Mouse (Mus musculus) left cerebral cortex, postnatal 14 days (tissue): ENCODE measurements around the gene Nynrin. TPM values are rescaled to one million over a fixed set of nuclear protein-coding genes. Genes with fewer than 3 reads are reported as not detected.

Experiments used
- DNase-seq, 2 experiments: peaks; one replicate each; pipeline ENCODE4 v3.0.0; 2021 to 2022; ENCODE audit warnings: low spot score in 2 of 2, mixed read lengths in 1 of 2
- intact Hi-C: fragments of 180-260 bp; cut with DNase I; formaldehyde crosslinking; loops from one replicate; pipeline ENCODE4 v1.15.1; 2025
- total RNA-seq, 2 experiments: library from RNA; stranded (reverse); gene quantifications; 2 replicates each; pipeline ENCODE4 v1.2.3; 2021

Gene Nynrin
- total RNA-seq, 2 experiments from 2014 or later, result 8.8 to 9.7 TPM

GRCm38 (mm10) chr14:55834808-55835533 lies 18.8 kb upstream of the Nynrin start:
- intact Hi-C loops, result no loop called here
- no peak for DNase-seq

GRCm38 (mm10) chr14:55838312-55838711 lies 15.5 kb upstream of the Nynrin start:
- no peak for DNase-seq
- intact Hi-C loops, result no loop called here

- DNase-seq, result no peak
- intact Hi-C loops, result no loop called here
These were observed 15.1 kb upstream of the Nynrin start for GRCm38 (mm10) chr14:55838740-55839139.

GRCm38 (mm10) chr14:55840853-55841366 lies 12.9 kb upstream of the Nynrin start:
- intact Hi-C loops, result no loop called here
- DNase-seq, result no peak

- intact Hi-C loops, result no loop called here
- no peak for DNase-seq
These were observed 11.0 kb upstream of the Nynrin start for GRCm38 (mm10) chr14:55842794-55843193.

GRCm38 (mm10) chr14:55845506-55846294 lies 8.1 kb upstream of the Nynrin start:
- intact Hi-C loops, result no loop called here
- no peak for DNase-seq

GRCm38 (mm10) chr14:55850885-55851284 lies 2.9 kb upstream of the Nynrin start:
- intact Hi-C loops, result no loop called here
- no peak for DNase-seq

GRCm38 (mm10) chr14:55852646-55853551 lies 911 bp upstream of the Nynrin start:
- DNase-seq, result peak; percentile 30
- intact Hi-C loops, result no loop called here

- no peak for DNase-seq
- intact Hi-C loops, result no loop called here
These were observed 743 bp downstream of the Nynrin start for GRCm38 (mm10) chr14:55854406-55855100.

GRCm38 (mm10) chr14:55855101-55855561 lies 1.3 kb downstream of the Nynrin start:
- intact Hi-C loops, result no loop called here
- no peak for DNase-seq

GRCm38 (mm10) chr14:55857588-55857987 lies 3.8 kb downstream of the Nynrin start:
- no peak for DNase-seq
- intact Hi-C loops, result no loop called here

GRCm38 (mm10) chr14:55862186-55862585 lies 8.4 kb downstream of the Nynrin start:
- DNase-seq, result no peak
- intact Hi-C loops, result loop anchor here (5.0 kb wide), 1 partner anchor 40 kb away; the partner anchor contains the start of gene Nfatc4

GRCm38 (mm10) chr14:55862970-55863369 lies 9.2 kb downstream of the Nynrin start:
- DNase-seq, result no peak

GRCm38 (mm10) chr14:55863773-55864172 lies 10.0 kb downstream of the Nynrin start:
- DNase-seq, result peak; percentile 36 to 72
- intact Hi-C loops, result loop anchor here (5.0 kb wide), 1 partner anchor 41 kb away; the partner anchor contains the start of gene Nfatc4

More at GRCm38 (mm10) chr14:55862970-55863369, 9.2 kb downstream of the Nynrin start:
- intact Hi-C loops, result loop anchor here (5.0 kb wide), 1 partner anchor 41 kb away; the partner anchor contains the start of gene Nfatc4

GRCm38 (mm10) chr14:55866962-55867361 lies 13.2 kb downstream of the Nynrin start:
- peak; percentile 52 to 64 for DNase-seq
- intact Hi-C loops, result loop anchor here (5.0 kb wide), 1 partner anchor 85 kb away; the partner anchor contains the start of gene Adcy4

- intact Hi-C loops, result loop anchor here (5.0 kb wide), 1 partner anchor 86 kb away; the partner anchor contains the start of gene Adcy4
- DNase-seq, result no peak
These were observed 14.6 kb downstream of the Nynrin start for GRCm38 (mm10) chr14:55868230-55869026.

- DNase-seq, result no peak
- intact Hi-C loops, result loop anchor here (5.0 kb wide), 1 partner anchor 87 kb away; the partner anchor contains the start of gene Adcy4
These were observed 15.7 kb downstream of the Nynrin start for GRCm38 (mm10) chr14:55869538-55869937.

- intact Hi-C loops, result no loop called here
- no peak for DNase-seq
These were observed 18.2 kb downstream of the Nynrin start for GRCm38 (mm10) chr14:55872039-55872438.
